Mouse (Mus musculus) CH12.LX (cell line): Measurements from ENCODE around the gene Tubd1.

Source experiments
- CHD2 ChIP-seq: IDR thresholded peaks from 2 replicates; pipeline ENCODE4 v1.6.1; 2011; ENCODE audit warnings: low read length, improper control_type of control experiment
- CTCF ChIP-seq, 2 experiments: IDR thresholded peaks in 1 of 2; conservative IDR thresholded peaks in 1 of 2; 2 replicates each; pipeline ENCODE4 v1.5.1; 2011 to 2012; ENCODE audit warnings: low read depth in 2 of 2, low read length in 2 of 2, improper control_type of control experiment in 1 of 2, inconsistent platforms in 1 of 2, mild to moderate bottlenecking in 1 of 2, moderate library complexity in 1 of 2
- RCOR1 ChIP-seq: conservative IDR thresholded peaks from 2 replicates; pipeline ENCODE4 v1.6.1; 2012; ENCODE audit warnings: low read depth, mild to moderate bottlenecking, inconsistent platforms, low read length, improper control_type of control experiment
- SIN3A ChIP-seq: IDR thresholded peaks from 2 replicates; pipeline ENCODE4 v1.6.1; 2012; ENCODE audit warnings: low read length, improper control_type of control experiment, inconsistent platforms
- TCF12 ChIP-seq: IDR thresholded peaks from 2 replicates; pipeline ENCODE4 v1.6.1; 2014; ENCODE audit warnings: low read depth, mild to moderate bottlenecking, inconsistent platforms, low read length, improper control_type of control experiment
- USF2 ChIP-seq: conservative IDR thresholded peaks from 2 replicates; pipeline ENCODE4 v1.6.1; 2011; ENCODE audit warnings: low read depth, low read length, improper control_type of control experiment
- ZC3H11A ChIP-seq: IDR thresholded peaks from 2 replicates; pipeline ENCODE4 v1.6.1; 2012; ENCODE audit warnings: low read depth, mild to moderate bottlenecking, inconsistent platforms, low read length, improper control_type of control experiment
- ZKSCAN1 ChIP-seq: IDR thresholded peaks from 2 replicates; pipeline ENCODE4 v1.6.1; 2012; ENCODE audit warnings: low read depth, inconsistent platforms, low read length, improper control_type of control experiment, borderline replicate concordance

DNA sequence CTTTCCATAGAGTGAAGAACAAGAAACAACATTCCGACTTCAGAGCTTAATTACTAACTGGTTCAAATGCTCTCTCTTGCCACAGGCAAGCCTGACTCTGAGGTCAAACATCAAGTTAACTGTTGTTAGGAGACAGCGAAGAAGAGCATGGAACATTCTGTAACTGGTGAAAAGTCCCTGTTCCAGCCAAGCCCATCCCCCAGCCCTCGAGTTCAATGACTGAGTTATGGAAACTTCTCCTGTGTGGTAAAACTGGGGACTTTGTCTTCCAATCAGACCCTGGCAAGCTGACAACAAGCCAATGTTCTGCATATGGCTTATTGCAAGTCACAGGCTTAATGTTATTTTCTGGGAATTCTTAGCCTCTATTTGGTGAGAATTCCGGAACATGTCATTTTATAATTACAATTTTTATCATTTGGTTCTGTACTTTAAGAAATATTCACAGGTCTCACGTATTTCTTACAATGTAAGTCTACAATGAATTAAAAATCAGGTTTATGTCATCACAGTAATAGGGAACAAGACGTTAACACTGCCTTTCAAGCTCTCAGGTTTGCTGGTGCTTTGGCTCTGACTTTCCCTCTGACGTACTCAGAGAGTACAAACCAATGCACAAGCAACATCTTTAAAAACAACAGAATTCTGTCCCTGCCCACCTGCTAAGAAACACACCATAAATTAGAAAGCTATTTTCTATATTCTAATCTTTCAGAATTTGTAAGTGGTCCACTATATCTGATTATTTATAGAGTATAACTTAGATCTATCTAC lies 51.6 kb downstream of the Tubd1 start:
- TF ChIP-seq CTCF (conservative IDR thresholded peaks at IDR 0.05 in 1 of 2, IDR thresholded peaks at IDR 0.05 in 1 of 2; ENCODE audit: low read depth in 2 of 2, low read length in 2 of 2) (no peak), ZKSCAN1 (no peak), RCOR1 (peak; percentile 69; the same call in 1 of the 2 replicates), TCF12 (peak; percentile 79), USF2 (no peak), CHD2 (peak; percentile 96), SIN3A (peak; percentile 86; the same call in 1 of the 2 replicates), ZC3H11A (no peak)
